Mouse (Mus musculus) C2C12 (cell line): ENCODE measurements around the gene Ccnyl1. TPM values are rescaled to one million over a fixed set of nuclear protein-coding genes. Genes with fewer than 3 reads are reported as not detected.

Experiments used
- H3K27me3 ChIP-seq: one replicate; pipeline ENCODE4 v1.6.1; 2011; ENCODE audit not compliant: control insufficient read depth, insufficient read depth, insufficient read length
- H3K36me3 ChIP-seq: one replicate; pipeline ENCODE4 v1.6.1; 2011; ENCODE audit not compliant: control insufficient read depth, insufficient read depth
- H3K4me3 ChIP-seq: one replicate; pipeline ENCODE4 v1.5.1; 2011; ENCODE audit warnings: mild to moderate bottlenecking, control low read depth; ENCODE audit not compliant: poor library complexity, insufficient read depth, severe bottlenecking
- H3K79me2 ChIP-seq: one replicate; pipeline ENCODE4 v1.6.1; 2011; ENCODE audit not compliant: control insufficient read depth, insufficient read depth
- H3K79me3 ChIP-seq: one replicate; pipeline ENCODE4 v1.6.1; 2011; ENCODE audit warnings: low read depth, control low read depth
- H3ac ChIP-seq: one replicate; pipeline ENCODE3; 2011; ENCODE audit warnings: low read depth; ENCODE audit not compliant: control insufficient read depth, insufficient read length
- CEBPB ChIP-seq: IDR thresholded peaks from one replicate; pipeline ENCODE4 v1.6.1; 2011; ENCODE audit warnings: low read depth, mild to moderate bottlenecking, control low read depth, moderate library complexity
- CTCF ChIP-seq: IDR thresholded peaks from one replicate; pipeline ENCODE4 v1.5.1; 2011; ENCODE audit not compliant: control insufficient read depth, insufficient read depth, insufficient read length
- FOSL1 ChIP-seq: IDR thresholded peaks from one replicate; pipeline ENCODE4 v1.8.0; 2011; ENCODE audit warnings: mild to moderate bottlenecking, low read length; ENCODE audit not compliant: poor library complexity, insufficient read depth, severe bottlenecking
- MAX ChIP-seq: IDR thresholded peaks from one replicate; pipeline ENCODE4 v1.6.1; 2011; ENCODE audit warnings: mild to moderate bottlenecking, control low read depth
- MYOD1 ChIP-seq: IDR thresholded peaks from one replicate; pipeline ENCODE4 v1.6.1; 2011; ENCODE audit warnings: low read depth; ENCODE audit not compliant: control insufficient read depth, insufficient read length
- MYOG ChIP-seq: IDR thresholded peaks from one replicate; pipeline ENCODE4 v1.6.1; 2011; ENCODE audit not compliant: control insufficient read depth, insufficient read length; ENCODE audit errors: extremely low read depth
- USF1 ChIP-seq: IDR thresholded peaks from one replicate; pipeline ENCODE4 v1.6.1; 2011; ENCODE audit warnings: low read depth, mild to moderate bottlenecking, control low read depth, moderate library complexity
- polyA plus RNA-seq: library from polyadenylated mRNA; unstranded; fragments of >200 nt; fragmentation: generic; extraction: Trizol; gene quantifications from one replicate; pipeline ENCODE4 v1.2.1, GENCODE M21; 2012; ENCODE audit warnings: missing spikeins

Gene Ccnyl1
- polyA plus RNA-seq, 1 experiment = 40.5 TPM

- peaks cover 13% of the 10 kb centered on the region for H3K79me3 ChIP-seq
- no peaks in the 10 kb centered on the region for H3K27me3 ChIP-seq
- no peak for TF ChIP-seq MYOD1
- TF ChIP-seq CEBPB = no peak
- TF ChIP-seq MYOG = no peak
- no peak for TF ChIP-seq FOSL1
- no peak for TF ChIP-seq CTCF
- no peak for TF ChIP-seq MAX
- no peak for TF ChIP-seq USF1
- H3K4me3 ChIP-seq = no peak overlapping the region
- no peak overlapping the region for H3ac ChIP-seq
- H3K36me3 ChIP-seq = peaks cover 45% of the 10 kb centered on the region
- H3K79me2 ChIP-seq = peaks cover 38% of the 10 kb centered on the region
These were observed 11.5 kb downstream of the Ccnyl1 start for GRCm38 (mm10) chr1:64701780-64702179.

DNA sequence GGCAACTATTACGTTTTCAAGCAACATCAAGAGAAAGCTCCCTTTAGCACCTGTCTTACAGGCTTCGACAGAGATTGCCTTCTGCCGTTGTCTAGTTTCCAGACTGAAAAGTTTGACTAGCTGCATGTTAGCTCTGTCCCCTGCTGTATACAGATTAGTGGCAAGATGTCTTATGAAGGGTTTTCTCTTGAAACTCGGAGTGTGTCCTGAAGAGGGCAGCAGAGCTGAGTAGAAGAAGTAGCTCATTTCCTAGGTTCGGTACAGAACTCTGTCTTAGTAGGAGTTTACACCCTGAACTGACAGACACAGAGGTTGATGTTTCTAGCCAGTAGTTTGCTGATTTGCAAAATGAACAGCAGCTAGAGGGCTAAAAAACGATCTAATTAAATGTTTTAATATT is 15.0 kb downstream of the Ccnyl1 start:
- Histone ChIP-seq H3ac (no peak overlapping the region), H3K36me3 (peaks cover 49% of the 10 kb centered on the region), H3K4me3 (no peak overlapping the region), H3K27me3 (no peaks in the 10 kb centered on the region), H3K79me2 (peaks cover 7% of the 10 kb centered on the region), H3K79me3 (no peaks in the 10 kb centered on the region)
- TF ChIP-seq MAX = no peak
- no peak for TF ChIP-seq USF1
- TF ChIP-seq MYOG = no peak
- no peak for TF ChIP-seq CEBPB
- TF ChIP-seq MYOD1 = no peak
- TF ChIP-seq CTCF = no peak
- TF ChIP-seq FOSL1 = no peak

DNA sequence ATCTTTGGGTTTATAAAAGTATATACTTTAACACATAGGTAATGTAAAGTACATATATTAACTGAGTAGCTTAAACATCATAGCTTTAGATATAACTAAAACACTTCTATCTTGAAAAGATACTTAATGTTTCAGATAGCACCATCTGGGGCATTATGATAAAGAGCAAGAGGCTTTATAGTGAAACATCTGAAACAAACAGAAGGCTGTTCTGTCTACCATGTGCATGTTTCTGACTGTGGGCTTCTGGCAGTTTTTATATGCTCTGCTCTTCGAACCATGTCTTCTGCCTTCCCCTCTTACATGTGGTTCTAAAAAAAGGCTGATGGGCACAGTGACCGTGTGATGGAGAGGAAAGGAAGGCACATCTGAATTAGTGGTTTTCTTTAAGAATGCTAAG is 16.4 kb downstream of the Ccnyl1 start:
- Histone ChIP-seq H3K79me3 (no peaks in the 10 kb centered on the region), H3K79me2 (no peaks in the 10 kb centered on the region), H3K27me3 (no peaks in the 10 kb centered on the region), H3K36me3 (peaks cover 54% of the 10 kb centered on the region), H3ac (no peak overlapping the region), H3K4me3 (no peak overlapping the region)
- TF ChIP-seq CTCF (no peak), CEBPB (no peak), FOSL1 (no peak), MYOD1 (no peak), USF1 (no peak), MAX (no peak), MYOG (no peak)

- TF ChIP-seq CEBPB (no peak), CTCF (no peak), MYOG (no peak), USF1 (no peak), MYOD1 (no peak), FOSL1 (no peak), MAX (no peak)
- no peaks in the 10 kb centered on the region for H3K79me3 ChIP-seq
- no peaks in the 10 kb centered on the region for H3K79me2 ChIP-seq
- no peak overlapping the region for H3ac ChIP-seq
- no peaks in the 10 kb centered on the region for H3K27me3 ChIP-seq
- H3K36me3 ChIP-seq = peaks cover 57% of the 10 kb centered on the region
- no peak overlapping the region for H3K4me3 ChIP-seq
These were observed 19.6 kb downstream of the Ccnyl1 start for GRCm38 (mm10) chr1:64709891-64710290.

GRCm38 (mm10) chr1:64712006-64712760 is 21.9 kb downstream of the Ccnyl1 start:
- no peaks in the 10 kb centered on the region for H3K27me3 ChIP-seq
- TF ChIP-seq MYOG (no peak), CTCF (no peak), MYOD1 (no peak), MAX (no peak), USF1 (no peak), CEBPB (no peak), FOSL1 (no peak)
- no peak overlapping the region for H3ac ChIP-seq
- no peaks in the 10 kb centered on the region for H3K79me3 ChIP-seq
- H3K36me3 ChIP-seq = peaks cover 59% of the 10 kb centered on the region
- H3K4me3 ChIP-seq = no peak overlapping the region
- H3K79me2 ChIP-seq = no peaks in the 10 kb centered on the region
